In genomic region chr11:6035521-6035920, GRCm38 (mm10) we compare ENCODE assay signal across 21 mouse cellular contexts. TPM values are rescaled to one million over a fixed set of nuclear protein-coding genes. Genes with fewer than 3 reads are reported as not detected.
DNase-seq lines count a peak whose midpoint lies in the region; TF ChIP-seq lines count a peak whose summit lies in the region.
"Had no signal": no experiment of that assay in that cellular context is flagged by ENCODE, and none has a peak within 500 bp of the region (broad histone marks: within the 10 kb centered on the region; RNA-seq: fewer than 3 reads in every experiment).

No protein-coding gene starts in this region.

- H3K4me3 ChIP-seq in cerebellum, adult 2 months (replicated peaks; ENCODE audit: insufficient read depth, low read depth, low read length) = no peak overlapping the region
- H3K4me3 ChIP-seq in layer of hippocampus, adult 2 months = no peak overlapping the region
- H3K4me3 ChIP-seq: forebrain, embryonic 13.5 days; hindbrain, embryonic 10.5 days; limb, embryonic 13.5 days; liver, embryonic 13.5 days; lung, embryonic 15.5 days; midbrain, embryonic 12.5 days; neural tube, embryonic 13.5 days had no signal

- H3K27ac ChIP-seq in cerebellum, adult 2 months (ENCODE audit: insufficient read depth, low read length) = peak overlapping the region; percentile 10; the same call in 1 of the 2 replicates
- peak overlapping the region; percentile 65 for H3K27ac ChIP-seq in layer of hippocampus, adult 2 months
- H3K27ac ChIP-seq: forebrain, embryonic 13.5 days; hindbrain, embryonic 10.5 days; limb, embryonic 13.5 days; liver, embryonic 13.5 days; lung, embryonic 15.5 days; midbrain, embryonic 12.5 days; neural tube, embryonic 13.5 days had no signal

- TF ChIP-seq CTCF in cerebellum, adult 2 months (IDR thresholded peaks at IDR 0.05; ENCODE audit: borderline replicate concordance, insufficient read depth, low read depth, low read length) = no peak
- no peak for TF ChIP-seq CTCF in layer of hippocampus, adult 2 months (conservative IDR thresholded peaks at IDR 0.05)

- no peaks in the 10 kb centered on the region for H3K27me3 ChIP-seq in cerebellum, adult 2 months (ENCODE audit: control insufficient read depth, insufficient read depth, low read length)
- H3K27me3 ChIP-seq: forebrain, embryonic 13.5 days; limb, embryonic 13.5 days; liver, embryonic 13.5 days; lung, embryonic 15.5 days; midbrain, embryonic 12.5 days; neural tube, embryonic 13.5 days had no signal

- peak; percentile 41 to 67 for DNase-seq in cerebellum, adult 2 months
- DNase-seq in cerebellum, postnatal 4 days (ENCODE audit: low spot score in 2 of 2) = no peak
- DNase-seq in layer of hippocampus, adult 2 months (ENCODE audit: low spot score in 2 of 2) = no peak
- no peak for DNase-seq in layer of hippocampus, postnatal 10 days (ENCODE audit: low spot score in 2 of 2)
- peak; percentile 29 for DNase-seq in adipocyte (ENCODE audit: low spot score)
- peak; percentile 43 to 48 for DNase-seq in cerebellum, postnatal 25 days
- no peak for DNase-seq in gastrocnemius, postnatal 25 days
- DNase-seq in testis, postnatal 14 days (ENCODE audit: low spot score) = no peak
- DNase-seq: gastrocnemius, postnatal 14 days; kidney, postnatal 36 days; layer of hippocampus, adult 9-11 months; liver, embryonic 13.5 days; right cerebral cortex, postnatal 14 days; spleen, adult 18-20 months; thymus, adult 2 months had no signal

- no peak for TF ChIP-seq POLR2A in cerebellum, adult 2 months (IDR thresholded peaks at IDR 0.05; ENCODE audit: borderline replicate concordance, insufficient read depth, low read length)

- H3K4me1 ChIP-seq in cerebellum, adult 2 months (ENCODE audit: control insufficient read depth, insufficient read depth, low read length) = peaks cover 62% of the 10 kb centered on the region
- H3K4me1 ChIP-seq: limb, embryonic 13.5 days; liver, embryonic 13.5 days; lung, embryonic 15.5 days had no signal

- 6% methylated on average over 3 of the region's 3 CpGs for WGBS in cerebellum, adult 2 months

RNA-seq across cellular contexts. Expression of gene Camk2b, which starts 30.6 kb away (rescaled TPM):
- polyA plus RNA-seq in cerebellum, adult 2 months (2012; rRNA removed) = 479 and 518 TPM in 2 replicates
- 1,000 to 10,000 TPM; 1,149 to 1,215 TPM for total RNA-seq in layer of hippocampus, adult 2 months (2021)
- total RNA-seq in layer of hippocampus, postnatal 10 days (2021) = 100 to 1,000 TPM; 808 to 852 TPM
- 100 to 1,000 TPM; 115 to 121 TPM for total RNA-seq in gastrocnemius, postnatal 25 days (2021)

Comparison
In these comparisons a context has a peak if more than half of its experiments do, and no peak if none do; other contexts are left out.
1. DNase-seq: peak in cerebellum, adult 2 months (2 of 2), adipocyte (single experiment) and cerebellum, postnatal 25 days (2 of 2); none in cerebellum, postnatal 4 days (0 of 2), layer of hippocampus, adult 2 months (0 of 2), layer of hippocampus, postnatal 10 days (0 of 2), gastrocnemius, postnatal 25 days (single experiment) and testis, postnatal 14 days (single experiment).
2. RNA of gene Camk2b, which starts 30.6 kb away (total RNA-seq): 1,149 to 1,215 TPM in layer of hippocampus, adult 2 months and 808 to 852 TPM in layer of hippocampus, postnatal 10 days; 115 to 121 TPM in gastrocnemius, postnatal 25 days; every median in the first group is over 4 times any median in the second.